Mouse (Mus musculus): ENCODE measurements around the gene Agbl4.

DNA sequence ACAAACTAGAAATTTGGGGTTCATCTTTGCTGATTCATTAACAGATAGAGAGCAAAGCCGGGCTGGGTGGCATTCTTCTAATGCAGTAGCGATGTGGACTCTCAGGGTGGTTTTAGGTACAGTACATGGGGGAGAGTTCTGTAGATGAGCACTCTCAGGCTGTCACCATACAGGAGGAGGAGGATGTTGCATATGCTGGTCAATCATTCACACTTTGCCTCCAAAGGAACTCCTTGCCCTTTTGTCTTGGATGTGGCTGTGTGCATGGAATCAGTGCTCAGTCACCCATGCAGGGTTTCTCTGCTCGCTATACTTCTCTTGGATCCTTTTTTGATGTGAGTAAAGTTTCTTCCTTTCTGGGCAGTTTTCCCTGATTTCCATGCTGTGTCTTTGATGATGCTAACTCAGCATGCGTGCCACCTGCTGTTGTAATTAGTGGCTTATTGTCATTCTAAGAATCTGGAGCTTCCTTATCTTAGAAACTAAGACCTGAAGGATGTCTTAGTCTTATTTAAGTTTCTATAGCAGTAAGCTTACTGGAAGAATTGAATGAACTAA lies 200.3 kb downstream of the Agbl4 start:
- TF ChIP-seq CTCF (IDR thresholded peaks at IDR 0.05; ENCODE audit: low read depth, low read length): no peak
- TF ChIP-seq POLR2A (IDR thresholded peaks at IDR 0.05; ENCODE audit: extremely low read depth, insufficient read depth, low read length): no peak

Data from liver, adult 2 months (tissue).